Mouse (Mus musculus) hindbrain, postnatal 0 days (tissue): ENCODE results near the gene Gm26602. TPM values are rescaled to one million over a fixed set of nuclear protein-coding genes. Genes with fewer than 3 reads are reported as not detected.

Experiments used
- ATAC-seq: fragments of 200-750 bp; cut with Nextera tagmentation; 2 replicates; pipeline ENCODE4 v1.8.0; 2017; ENCODE audit warnings: mild to moderate bottlenecking, moderate TSS enrichment, moderate library complexity
- DNase-seq: peaks from one replicate; pipeline ENCODE4 v3.0.0-alpha.2; 2015; ENCODE audit warnings: low spot score
- H3K27ac ChIP-seq: fragments of 300-500 bp; sonication (generic); 2 replicates; pipeline ENCODE4 v1.5.1; 2014; ENCODE audit warnings: mild to moderate bottlenecking
- H3K27me3 ChIP-seq: fragments of 300-500 bp; sonication (generic); 2 replicates; pipeline ENCODE4 v1.6.1; 2014; ENCODE audit warnings: low read length, mixed read lengths; ENCODE audit not compliant: insufficient read depth
- H3K36me3 ChIP-seq: fragments of 300-500 bp; sonication (generic); 2 replicates; pipeline ENCODE4 v1.6.1; 2014; ENCODE audit warnings: low read length, mixed read lengths; ENCODE audit not compliant: insufficient read depth
- H3K4me1 ChIP-seq: fragments of 300-500 bp; sonication (generic); 2 replicates; pipeline ENCODE4 v1.6.1; 2014; ENCODE audit warnings: antibody characterized with exemption, low read length, mixed read lengths; ENCODE audit not compliant: insufficient read depth
- H3K4me2 ChIP-seq: fragments of 300-500 bp; sonication (generic); 2 replicates; pipeline ENCODE4 v1.6.1; 2014; ENCODE audit warnings: low read depth, mild to moderate bottlenecking, low read length, moderate library complexity, mixed read lengths
- H3K4me3 ChIP-seq: fragments of 300-500 bp; sonication (generic); 2 replicates; pipeline ENCODE4 v1.5.1; 2014; ENCODE audit warnings: low read length
- H3K9ac ChIP-seq: fragments of 300-500 bp; sonication (generic); replicated peaks from 2 replicates; pipeline ENCODE4 v1.6.1; 2014; ENCODE audit warnings: mild to moderate bottlenecking, low read length, moderate library complexity, mixed read lengths
- H3K9me3 ChIP-seq: fragments of 300-500 bp; sonication (generic); 2 replicates; pipeline ENCODE4 v1.6.1; 2016; ENCODE audit warnings: low read length, mixed read lengths
- CTCF ChIP-seq: IDR thresholded peaks from 2 replicates; pipeline ENCODE4 v1.5.1; 2016; ENCODE audit warnings: antibody characterized with exemption, control low read depth, low read depth
- WGBS: fragments of 180-500 bp; shearing (Covaris S2); extraction: QIAGEN DNeasy Blood & Tissue Kit; methylation state at CpG from one replicate; pipeline ENCODE4 v1.1.7; 2014; 5-methylcytosine and 5-hydroxymethylcytosine counted together
- polyA plus RNA-seq: library from polyadenylated mRNA; unstranded; fragments of >200 nt; fragmentation: Nextera tagmentation; extraction: Ambion mirVana; gene quantifications from 2 replicates; pipeline ENCODE4 v1.2.1, GENCODE M21; 2015
- total RNA-seq: library from RNA; depleted of rRNA; stranded (reverse); fragments of >200 nt; gene quantifications from 2 replicates; pipeline ENCODE4 v1.2.3, GENCODE M21; 2014

Gm26602 gene
- total and polyA plus RNA-seq, 2 experiments from 2014 or later = 17.2 TPM; not detected in 1

- no peaks in the 10 kb centered on the region for H3K36me3 ChIP-seq
- no peak overlapping the region for H3K9ac ChIP-seq
- ATAC-seq = no peak
- H3K4me3 ChIP-seq = no peak overlapping the region
- 93% methylated on average over 1 of the region's 1 CpGs for WGBS
- H3K27ac ChIP-seq = no peak overlapping the region
- no peaks in the 10 kb centered on the region for H3K9me3 ChIP-seq
- H3K27me3 ChIP-seq = no peaks in the 10 kb centered on the region
- TF ChIP-seq CTCF = no peak
- H3K4me2 ChIP-seq = no peak overlapping the region
- H3K4me1 ChIP-seq = no peaks in the 10 kb centered on the region
- DNase-seq = no peak
These were observed 32.3 kb downstream of the Gm26602 start for GRCm38 (mm10) chr10:79942988-79943387.

GRCm38 (mm10) chr10:79943471-79943901, 32.8 kb downstream of the Gm26602 start:
- Histone ChIP-seq H3K27me3 (no peaks in the 10 kb centered on the region), H3K4me3 (no peak overlapping the region), H3K4me1 (no peaks in the 10 kb centered on the region), H3K9ac (no peak overlapping the region), H3K4me2 (no peak overlapping the region), H3K9me3 (no peaks in the 10 kb centered on the region), H3K36me3 (no peaks in the 10 kb centered on the region), H3K27ac (no peak overlapping the region)
- no peak for DNase-seq
- TF ChIP-seq CTCF = no peak
- 74% methylated on average over 9 of the region's 9 CpGs for WGBS
- ATAC-seq = no peak

- ATAC-seq = 0 out of 2 replicates have a peak, but pooled peaks have one; percentile 27
- TF ChIP-seq CTCF = no peak
- H3K4me2 ChIP-seq = no peak overlapping the region
- 26% methylated on average over 16 of the region's 16 CpGs for WGBS
- no peak overlapping the region for H3K4me3 ChIP-seq
- H3K27me3 ChIP-seq = no peaks in the 10 kb centered on the region
- H3K36me3 ChIP-seq = 0 out of 2 replicates have a peak, but pooled peaks cover 5% of the 10 kb centered on the region
- no peak overlapping the region for H3K27ac ChIP-seq
- H3K4me1 ChIP-seq = no peaks in the 10 kb centered on the region
- no peak overlapping the region for H3K9ac ChIP-seq
- no peaks in the 10 kb centered on the region for H3K9me3 ChIP-seq
- peak; percentile 39 for DNase-seq
These were observed 35.0 kb downstream of the Gm26602 start for GRCm38 (mm10) chr10:79945507-79946234.

GRCm38 (mm10) chr10:79946752-79947322, 36.2 kb downstream of the Gm26602 start:
- Histone ChIP-seq H3K27ac (no peak overlapping the region), H3K27me3 (no peaks in the 10 kb centered on the region), H3K36me3 (peaks cover 11% of the 10 kb centered on the region; the same call in 1 of the 2 replicates), H3K9ac (no peak overlapping the region), H3K4me2 (no peak overlapping the region), H3K4me1 (no peaks in the 10 kb centered on the region), H3K9me3 (no peaks in the 10 kb centered on the region), H3K4me3 (no peak overlapping the region)
- 29% methylated on average over 7 of the region's 7 CpGs for WGBS
- TF ChIP-seq CTCF = no peak
- no peak for DNase-seq
- ATAC-seq = no peak

GRCm38 (mm10) chr10:79947502-79947901, 36.8 kb downstream of the Gm26602 start:
- no peak for TF ChIP-seq CTCF
- DNase-seq (no peak), ATAC-seq (no peak)
- Histone ChIP-seq H3K36me3 (peaks cover 11% of the 10 kb centered on the region; the same call in 1 of the 2 replicates), H3K4me2 (no peak overlapping the region), H3K4me1 (no peaks in the 10 kb centered on the region), H3K9ac (no peak overlapping the region), H3K9me3 (no peaks in the 10 kb centered on the region), H3K4me3 (no peak overlapping the region), H3K27ac (no peak overlapping the region), H3K27me3 (no peaks in the 10 kb centered on the region)
- 85% methylated on average over 6 of the region's 6 CpGs for WGBS

- Histone ChIP-seq H3K27me3 (no peaks in the 10 kb centered on the region), H3K4me1 (no peaks in the 10 kb centered on the region), H3K27ac (no peak overlapping the region), H3K36me3 (peaks cover 19% of the 10 kb centered on the region), H3K4me2 (no peak overlapping the region), H3K4me3 (no peak overlapping the region), H3K9ac (no peak overlapping the region), H3K9me3 (no peaks in the 10 kb centered on the region)
- ATAC-seq = no peak
- no peak for TF ChIP-seq CTCF
- 92% methylated on average over 4 of the region's 4 CpGs for WGBS
- DNase-seq = no peak
These were observed 39.2 kb downstream of the Gm26602 start for GRCm38 (mm10) chr10:79949873-79950272.

GRCm38 (mm10) chr10:79950661-79951060, 40.0 kb downstream of the Gm26602 start:
- no peak overlapping the region for H3K27ac ChIP-seq
- no peak overlapping the region for H3K9ac ChIP-seq
- TF ChIP-seq CTCF = no peak
- 80% methylated on average over 18 of the region's 18 CpGs for WGBS
- no peak overlapping the region for H3K4me3 ChIP-seq
- peaks cover 19% of the 10 kb centered on the region for H3K36me3 ChIP-seq
- no peak for ATAC-seq
- no peak for DNase-seq
- no peaks in the 10 kb centered on the region for H3K4me1 ChIP-seq
- H3K4me2 ChIP-seq = no peak overlapping the region
- H3K9me3 ChIP-seq = no peaks in the 10 kb centered on the region
- H3K27me3 ChIP-seq = no peaks in the 10 kb centered on the region
